Mouse (Mus musculus) stomach, embryonic 14.5 days (tissue): ENCODE measurements around the gene Ccpg1os. TPM values are rescaled to one million over a fixed set of nuclear protein-coding genes. Genes with fewer than 3 reads are reported as not detected.

Experiments
- ATAC-seq: fragments of 200-750 bp; cut with Nextera tagmentation; 2 replicates; pipeline ENCODE4 v1.8.0; 2017; ENCODE audit warnings: low read depth, moderate TSS enrichment; ENCODE audit not compliant: insufficient number of reproducible peaks, insufficient read depth, low FRiP score
- H3K27ac ChIP-seq: fragments of 300-500 bp; sonication (generic); 2 replicates; pipeline ENCODE4 v1.5.1; 2014; ENCODE audit warnings: mild to moderate bottlenecking, low read length, moderate library complexity, mixed read lengths
- H3K27me3 ChIP-seq: fragments of 300-500 bp; sonication (generic); 2 replicates; pipeline ENCODE4 v1.6.1; 2014; ENCODE audit warnings: low read length, control low read depth, mixed read lengths; ENCODE audit not compliant: control insufficient read depth, insufficient read depth
- H3K36me3 ChIP-seq: fragments of 300-500 bp; sonication (generic); 2 replicates; pipeline ENCODE4 v1.6.1; 2014; ENCODE audit warnings: mild to moderate bottlenecking, control low read depth, low read length, moderate library complexity, mixed read lengths; ENCODE audit not compliant: control insufficient read depth, insufficient read depth
- H3K4me1 ChIP-seq: fragments of 300-500 bp; sonication (generic); 2 replicates; pipeline ENCODE4 v1.6.1; 2014; ENCODE audit warnings: low read length, control low read depth, mixed read lengths; ENCODE audit not compliant: control insufficient read depth, insufficient read depth
- H3K4me2 ChIP-seq: fragments of 300-500 bp; sonication (generic); replicated peaks from 2 replicates; pipeline ENCODE4 v1.6.1; 2014; ENCODE audit warnings: low read depth, low read length, control low read depth
- H3K4me3 ChIP-seq: fragments of 300-500 bp; sonication (generic); 2 replicates; pipeline ENCODE4 v1.5.1; 2014; ENCODE audit warnings: low read depth, low read length, control low read depth
- H3K9ac ChIP-seq: fragments of 300-500 bp; sonication (generic); replicated peaks from 2 replicates; pipeline ENCODE4 v1.6.1; 2014; ENCODE audit warnings: low read depth, mild to moderate bottlenecking, control low read depth, low read length, moderate library complexity, mixed read lengths
- H3K9me3 ChIP-seq: fragments of 300-500 bp; sonication (generic); 2 replicates; pipeline ENCODE4 v1.6.1; 2016; ENCODE audit warnings: low read depth, low read length, control low read depth; ENCODE audit not compliant: control insufficient read depth
- WGBS: fragments of 180-500 bp; shearing (Covaris S2); extraction: QIAGEN DNeasy Blood & Tissue Kit; methylation state at CpG from one replicate; pipeline ENCODE4 v1.1.7; 2014; 5-methylcytosine and 5-hydroxymethylcytosine counted together
- polyA plus RNA-seq: library from polyadenylated mRNA; unstranded; fragments of >200 nt; fragmentation: Nextera tagmentation; extraction: Ambion mirVana; gene quantifications from 2 replicates; pipeline ENCODE4 v1.2.1, GENCODE M21; 2014

Gene Ccpg1os
- polyA plus RNA-seq, 1 experiment from 2014 or later = 12.4 TPM

DNA sequence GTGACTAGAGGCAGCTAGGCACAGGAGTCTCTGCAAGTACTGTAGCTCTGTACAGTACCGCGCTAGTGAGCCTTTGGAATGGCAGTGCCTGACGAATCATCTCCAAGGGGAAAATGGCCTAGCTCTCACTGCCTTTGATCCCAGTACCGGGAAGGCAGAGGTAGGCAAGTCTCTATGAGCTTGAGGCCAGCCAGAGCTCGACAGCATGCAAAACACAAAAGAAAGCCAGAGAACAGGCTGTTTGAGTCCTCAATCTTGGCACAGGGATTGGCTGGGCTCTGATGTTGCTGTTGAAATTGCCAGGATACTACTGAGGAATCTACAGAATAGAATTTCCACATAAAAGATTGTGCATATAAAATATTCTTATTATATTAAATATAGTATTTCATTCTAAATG, 12.7 kb downstream of the Ccpg1os start:
- no peak for ATAC-seq
- 84% methylated on average over 5 of the region's 5 CpGs for WGBS

DNA sequence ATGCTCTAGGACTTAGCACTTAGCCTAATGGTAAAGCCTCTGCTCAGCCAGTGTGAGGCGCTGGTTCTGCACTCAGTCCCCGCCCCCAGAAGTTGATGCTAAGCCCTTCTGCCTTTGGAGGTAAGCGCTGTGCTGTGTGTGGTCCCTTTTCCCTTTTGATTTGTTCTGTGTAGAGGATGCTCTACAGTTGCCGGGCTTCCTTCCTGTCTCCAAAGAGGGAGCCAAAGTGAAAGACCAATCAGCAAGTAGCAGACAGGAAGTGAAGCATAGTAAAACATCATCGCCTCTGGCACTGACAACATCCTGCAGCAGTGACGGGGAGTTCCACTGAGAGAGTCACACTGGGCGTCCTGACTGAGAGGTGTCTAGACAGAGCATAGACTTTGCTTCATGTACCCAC, 15.3 kb downstream of the Ccpg1os start:
- H3K4me3 ChIP-seq = no peak overlapping the region
- no peaks in the 10 kb centered on the region for H3K27me3 ChIP-seq
- no peaks in the 10 kb centered on the region for H3K9me3 ChIP-seq
- 70% methylated on average over 7 of the region's 7 CpGs for WGBS
- no peak overlapping the region for H3K4me2 ChIP-seq
- H3K9ac ChIP-seq = no peak overlapping the region
- no peaks in the 10 kb centered on the region for H3K4me1 ChIP-seq
- no peak for ATAC-seq
- H3K27ac ChIP-seq = no peak overlapping the region
- H3K36me3 ChIP-seq = no peaks in the 10 kb centered on the region

More for the DNA sequence above, 12.7 kb downstream of the Ccpg1os start:
- H3K27ac ChIP-seq = no peak overlapping the region
- H3K27me3 ChIP-seq = no peaks in the 10 kb centered on the region
- no peaks in the 10 kb centered on the region for H3K36me3 ChIP-seq
- H3K9ac ChIP-seq = no peak overlapping the region
- H3K9me3 ChIP-seq = no peaks in the 10 kb centered on the region
- no peak overlapping the region for H3K4me3 ChIP-seq
- no peaks in the 10 kb centered on the region for H3K4me1 ChIP-seq
- no peak overlapping the region for H3K4me2 ChIP-seq

DNA sequence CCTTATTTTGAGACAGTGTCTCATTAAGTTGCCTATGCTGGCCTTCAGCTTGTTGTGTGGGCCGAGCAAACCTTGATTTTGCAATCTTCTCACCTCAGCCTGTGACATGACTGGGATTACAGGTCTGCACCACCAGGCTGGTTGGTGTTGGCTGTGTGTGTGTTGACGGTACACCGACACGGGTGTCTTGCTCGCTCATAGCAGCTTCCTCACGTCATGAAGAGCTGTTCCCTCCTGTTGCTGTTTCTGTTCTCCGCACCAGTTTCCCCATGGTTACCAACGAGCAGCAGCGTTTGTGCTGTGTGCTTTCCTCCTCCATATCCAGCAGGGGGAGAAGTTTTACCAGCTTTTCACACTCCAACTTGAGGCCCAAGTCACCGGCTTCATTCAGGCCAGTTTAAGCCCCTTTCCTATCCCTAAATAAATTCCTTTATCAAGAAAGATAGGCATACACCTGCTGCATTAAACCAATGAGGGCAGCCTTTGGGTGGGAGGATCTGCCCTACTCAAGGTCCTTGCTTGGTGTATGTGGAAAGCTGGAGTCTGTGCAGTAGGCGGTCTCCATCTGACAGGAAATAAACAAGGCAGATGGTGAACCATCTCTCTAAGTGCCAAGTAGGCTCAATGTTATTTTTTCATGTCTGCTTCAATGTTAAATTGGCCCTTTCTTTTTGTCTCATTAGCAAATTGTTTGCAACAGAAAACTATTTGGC, 16.7 kb downstream of the Ccpg1os start:
- H3K4me2 ChIP-seq = no peak overlapping the region
- no peak overlapping the region for H3K27ac ChIP-seq
- no peaks in the 10 kb centered on the region for H3K36me3 ChIP-seq
- H3K27me3 ChIP-seq = no peaks in the 10 kb centered on the region
- H3K4me1 ChIP-seq = no peaks in the 10 kb centered on the region
- ATAC-seq = 0 out of 2 replicates have a peak, but pooled peaks have one; percentile 14
- no peaks in the 10 kb centered on the region for H3K9me3 ChIP-seq
- H3K9ac ChIP-seq = no peak overlapping the region
- 28% methylated on average over 11 of the region's 11 CpGs for WGBS
- H3K4me3 ChIP-seq = no peak overlapping the region

DNA sequence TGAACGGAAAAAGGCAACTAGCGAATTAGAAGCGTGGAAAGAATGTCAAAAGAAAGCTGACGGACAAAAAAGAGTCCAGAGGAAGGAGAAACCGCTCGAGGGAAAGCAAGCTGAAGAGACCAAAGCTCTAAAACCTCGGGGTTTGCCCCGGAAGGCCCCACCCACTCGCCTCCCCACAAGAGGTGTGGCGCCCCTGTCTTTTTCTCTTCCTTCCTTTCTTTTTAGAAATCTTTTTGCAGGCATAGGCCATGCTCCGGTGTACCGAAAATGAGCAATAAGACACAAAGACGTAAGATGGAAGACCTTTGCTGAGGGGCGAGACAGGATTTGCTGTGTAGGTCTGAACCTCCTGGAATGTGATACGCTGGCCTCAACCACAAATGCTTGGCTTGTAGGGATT, 23.2 kb downstream of the Ccpg1os start:
- ATAC-seq = no peak
- Histone ChIP-seq H3K4me2 (no peak overlapping the region), H3K4me3 (no peak overlapping the region), H3K27ac (no peak overlapping the region), H3K4me1 (no peaks in the 10 kb centered on the region), H3K9ac (no peak overlapping the region), H3K36me3 (no peaks in the 10 kb centered on the region), H3K27me3 (no peaks in the 10 kb centered on the region), H3K9me3 (no peaks in the 10 kb centered on the region)
- WGBS = 76% methylated on average over 15 of the region's 15 CpGs

DNA sequence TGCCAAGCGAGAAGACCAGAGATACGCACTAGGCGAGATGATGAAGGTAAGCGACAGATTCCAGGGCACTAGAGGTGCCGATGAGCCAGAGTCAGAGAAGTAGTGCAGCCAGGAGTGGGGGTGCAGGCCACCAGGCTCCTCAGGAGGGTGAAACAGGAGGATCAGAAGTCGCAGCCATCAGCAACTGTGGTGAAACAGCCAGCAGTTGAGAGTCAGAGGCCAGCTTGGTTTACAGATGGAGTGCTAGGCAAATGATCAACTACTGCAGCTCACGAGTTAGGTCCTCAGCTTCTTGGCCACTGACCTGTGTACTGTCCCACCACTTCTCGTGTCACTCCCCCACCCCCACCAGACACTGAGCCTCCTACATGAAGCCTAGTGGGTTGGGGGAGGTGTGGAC, 23.8 kb downstream of the Ccpg1os start:
- H3K9ac ChIP-seq = no peak overlapping the region
- no peak for ATAC-seq
- no peak overlapping the region for H3K4me3 ChIP-seq
- H3K9me3 ChIP-seq = no peaks in the 10 kb centered on the region
- H3K27ac ChIP-seq = no peak overlapping the region
- WGBS = 63% methylated on average over 8 of the region's 8 CpGs
- no peak overlapping the region for H3K4me2 ChIP-seq
- no peaks in the 10 kb centered on the region for H3K4me1 ChIP-seq
- no peaks in the 10 kb centered on the region for H3K36me3 ChIP-seq
- H3K27me3 ChIP-seq = no peaks in the 10 kb centered on the region

DNA sequence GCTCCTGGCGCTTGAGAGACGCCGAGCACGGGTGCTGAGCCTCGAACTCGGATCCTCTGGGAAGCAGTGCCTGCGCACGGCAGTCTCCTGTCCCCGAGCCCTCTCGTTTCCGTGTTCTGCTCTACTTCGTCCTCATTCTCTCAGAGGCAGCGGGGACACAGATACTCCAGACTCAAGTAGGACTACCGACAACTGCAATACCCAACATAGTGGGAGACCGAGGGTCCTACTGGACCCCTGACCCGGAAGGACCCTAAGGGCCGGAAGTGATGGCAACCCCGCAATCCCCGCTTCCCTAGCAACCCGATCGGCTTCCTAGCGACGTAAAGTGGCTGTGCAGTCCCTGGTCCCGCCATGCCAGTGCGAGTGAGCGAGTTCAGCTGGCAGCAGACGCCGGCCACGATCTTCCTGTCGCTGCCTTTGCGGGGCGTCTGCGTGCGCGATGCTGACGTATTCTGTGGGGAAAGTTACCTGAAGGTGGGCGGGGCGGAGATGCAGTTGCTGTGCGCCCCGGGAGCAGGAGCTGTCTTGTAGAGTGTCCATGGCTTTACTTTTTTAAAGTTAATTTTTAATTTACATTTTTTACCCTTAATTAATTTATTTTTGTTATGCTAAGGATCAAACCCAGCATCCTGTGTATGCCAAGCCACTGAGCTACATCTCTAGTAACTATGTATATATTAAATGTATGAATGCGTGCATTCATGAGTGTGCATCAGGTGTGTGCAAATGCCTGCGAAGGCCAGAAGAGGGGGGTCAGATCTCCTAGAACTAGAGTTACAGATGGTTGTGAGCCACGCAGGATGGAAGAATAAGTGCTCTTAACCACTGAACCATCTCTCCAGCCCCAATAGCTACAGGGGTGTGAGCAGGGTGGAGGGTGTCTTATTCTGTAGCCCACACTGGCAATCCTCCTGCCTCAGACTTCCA, 26.4 kb downstream of the Ccpg1os start, which contains the start of the genes Dyx1c1 and Gm44503:
TSS of gene Dyx1c1 (plus strand) at position 265 of the 930 bp plus-strand sequence.
TSS of gene Gm44503 (plus strand) at position 332 of the 930 bp plus-strand sequence.
- peak; percentile 87 for ATAC-seq
- Histone ChIP-seq H3K36me3 (no peaks in the 10 kb centered on the region), H3K9ac (peak within 1 kb of the TSS; percentile 48), H3K4me1 (no peaks in the 10 kb centered on the region), H3K27me3 (no peaks in the 10 kb centered on the region), H3K9me3 (no peaks in the 10 kb centered on the region), H3K4me3 (peak within 1 kb of the TSS; percentile 46), H3K27ac (peak within 1 kb of the TSS; percentile 48; the same call in 1 of the 2 replicates), H3K4me2 (peak within 1 kb of the TSS; percentile 66)
- 2% methylated on average over 43 of the region's 43 CpGs for WGBS

DNA sequence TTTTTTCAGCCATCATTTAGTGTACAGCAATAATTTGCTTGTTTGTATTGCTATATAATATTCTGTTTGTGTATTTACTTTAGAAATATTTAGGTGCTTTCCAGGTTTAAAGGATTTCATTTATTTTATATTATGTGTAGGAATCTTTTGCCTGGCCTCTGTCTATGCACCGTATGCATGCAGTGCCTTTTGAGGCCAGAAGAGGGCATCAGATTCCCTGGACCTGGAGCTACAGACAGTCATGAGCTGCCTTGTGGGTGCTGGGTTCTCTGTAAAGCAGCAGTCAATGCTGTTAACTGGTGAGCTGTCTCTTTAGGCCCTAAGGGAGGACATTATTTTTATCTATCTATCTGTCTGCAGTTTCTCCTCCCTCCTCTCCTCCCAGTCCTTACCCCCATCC, 29.6 kb downstream of the Ccpg1os start:
- WGBS = 16% methylated on average over 1 of the region's 1 CpGs

DNA sequence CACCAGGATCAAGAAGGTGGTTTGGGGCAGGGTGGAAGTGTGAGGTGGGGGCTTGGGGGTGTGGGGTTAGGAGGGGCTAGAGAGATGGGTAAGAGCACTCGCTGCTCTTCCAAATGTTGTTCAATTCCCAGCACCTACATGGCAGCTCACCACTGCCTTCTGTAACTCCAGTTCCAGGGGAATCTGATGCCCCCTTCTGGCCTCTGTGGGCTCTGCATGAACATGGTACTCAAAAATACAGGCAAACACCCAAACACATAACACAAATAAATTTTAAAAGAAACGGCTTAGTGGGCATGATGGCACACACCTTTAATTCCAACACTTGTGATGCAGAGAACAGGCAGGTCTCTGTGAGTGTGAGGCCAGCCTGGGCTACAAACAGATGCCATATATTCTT, 30.4 kb downstream of the Ccpg1os start:
- no peak for ATAC-seq
- H3K4me1 ChIP-seq = no peaks in the 10 kb centered on the region
- no peaks in the 10 kb centered on the region for H3K36me3 ChIP-seq
- no peaks in the 10 kb centered on the region for H3K27me3 ChIP-seq
- H3K9me3 ChIP-seq = no peaks in the 10 kb centered on the region
- WGBS = 56% methylated on average over 2 of the region's 2 CpGs
- no peak overlapping the region for H3K4me2 ChIP-seq
- no peak overlapping the region for H3K9ac ChIP-seq
- no peak overlapping the region for H3K4me3 ChIP-seq
- no peak overlapping the region for H3K27ac ChIP-seq

More for the DNA sequence above, 29.6 kb downstream of the Ccpg1os start:
- Histone ChIP-seq H3K4me3 (no peak overlapping the region), H3K9me3 (no peaks in the 10 kb centered on the region), H3K27me3 (no peaks in the 10 kb centered on the region), H3K36me3 (no peaks in the 10 kb centered on the region), H3K9ac (no peak overlapping the region), H3K27ac (no peak overlapping the region), H3K4me2 (no peak overlapping the region), H3K4me1 (no peaks in the 10 kb centered on the region)
- no peak for ATAC-seq
